Mouse (Mus musculus) heart, postnatal 0 days (tissue): ENCODE data around the gene Noc4l. TPM values are rescaled to one million over a fixed set of nuclear protein-coding genes. Genes with fewer than 3 reads are reported as not detected.

Experiments used
- ATAC-seq: fragments of 200-750 bp; cut with Nextera tagmentation; 2 replicates; pipeline ENCODE4 v1.8.0; 2017; ENCODE audit warnings: low read depth, moderate number of reproducible peaks, moderate library complexity; ENCODE audit not compliant: insufficient read depth
- DNase-seq: peaks from one replicate; pipeline ENCODE4 v3.0.0-alpha.2; 2016; ENCODE audit warnings: low spot score
- H3K27ac ChIP-seq: fragments of 300-500 bp; sonication (generic); 2 replicates; pipeline ENCODE4 v1.5.1; 2014; ENCODE audit warnings: low read depth, mild to moderate bottlenecking
- H3K27me3 ChIP-seq: fragments of 300-500 bp; sonication (generic); 2 replicates; pipeline ENCODE4 v1.6.1; 2014; ENCODE audit warnings: low read length, mixed read lengths; ENCODE audit not compliant: control insufficient read depth, insufficient read depth
- H3K36me3 ChIP-seq: fragments of 300-500 bp; sonication (generic); replicated peaks from 2 replicates; pipeline ENCODE4 v1.6.1; 2014; ENCODE audit warnings: low read length, mixed read lengths; ENCODE audit not compliant: control insufficient read depth, insufficient read depth
- H3K4me1 ChIP-seq: fragments of 300-500 bp; sonication (generic); 2 replicates; pipeline ENCODE4 v1.6.1; 2014; ENCODE audit warnings: antibody characterized with exemption; ENCODE audit not compliant: control insufficient read depth, insufficient read depth
- H3K4me2 ChIP-seq: fragments of 300-500 bp; sonication (generic); 2 replicates; pipeline ENCODE4 v1.6.1; 2014; ENCODE audit warnings: low read depth, mild to moderate bottlenecking, low read length, moderate library complexity
- H3K4me3 ChIP-seq: fragments of 300-500 bp; sonication (generic); 2 replicates; pipeline ENCODE4 v1.5.1; 2014; ENCODE audit warnings: low read depth, low read length
- H3K9ac ChIP-seq: fragments of 300-500 bp; sonication (generic); replicated peaks from 2 replicates; pipeline ENCODE4 v1.6.1; 2014; ENCODE audit warnings: low read depth, low read length, mixed read lengths
- H3K9me3 ChIP-seq: fragments of 300-500 bp; sonication (generic); replicated peaks from 2 replicates; pipeline ENCODE4 v1.6.1; 2016; ENCODE audit warnings: low read length; ENCODE audit not compliant: control insufficient read depth
- CTCF ChIP-seq: IDR thresholded peaks from 2 replicates; pipeline ENCODE4 v1.5.1; 2016; ENCODE audit warnings: antibody characterized with exemption, control low read depth, low read depth
- EP300 ChIP-seq: IDR thresholded peaks from 2 replicates; pipeline ENCODE4 v1.6.1; 2016; ENCODE audit warnings: antibody characterized with exemption, low read depth
- WGBS: fragments of 180-500 bp; shearing (Covaris S2); extraction: QIAGEN DNeasy Blood & Tissue Kit; methylation state at CpG from one replicate; pipeline ENCODE4 v1.1.7; 2014; 5-methylcytosine and 5-hydroxymethylcytosine counted together
- polyA plus RNA-seq: library from polyadenylated mRNA; unstranded; fragments of >200 nt; fragmentation: Nextera tagmentation; extraction: Ambion mirVana; gene quantifications from 2 replicates; pipeline ENCODE4 v1.2.1, GENCODE M21; 2015
- total RNA-seq: library from RNA; depleted of rRNA; stranded (reverse); fragments of >200 nt; gene quantifications from 2 replicates; pipeline ENCODE4 v1.2.3, GENCODE M21; 2014; ENCODE audit warnings: low replicate concordance; rRNA removed

The Noc4l gene
- total RNA-seq, result 7.6 and 27.2 TPM in 2 replicates
- 16.7 and 19.0 TPM in 2 replicates for polyA plus RNA-seq

DNA sequence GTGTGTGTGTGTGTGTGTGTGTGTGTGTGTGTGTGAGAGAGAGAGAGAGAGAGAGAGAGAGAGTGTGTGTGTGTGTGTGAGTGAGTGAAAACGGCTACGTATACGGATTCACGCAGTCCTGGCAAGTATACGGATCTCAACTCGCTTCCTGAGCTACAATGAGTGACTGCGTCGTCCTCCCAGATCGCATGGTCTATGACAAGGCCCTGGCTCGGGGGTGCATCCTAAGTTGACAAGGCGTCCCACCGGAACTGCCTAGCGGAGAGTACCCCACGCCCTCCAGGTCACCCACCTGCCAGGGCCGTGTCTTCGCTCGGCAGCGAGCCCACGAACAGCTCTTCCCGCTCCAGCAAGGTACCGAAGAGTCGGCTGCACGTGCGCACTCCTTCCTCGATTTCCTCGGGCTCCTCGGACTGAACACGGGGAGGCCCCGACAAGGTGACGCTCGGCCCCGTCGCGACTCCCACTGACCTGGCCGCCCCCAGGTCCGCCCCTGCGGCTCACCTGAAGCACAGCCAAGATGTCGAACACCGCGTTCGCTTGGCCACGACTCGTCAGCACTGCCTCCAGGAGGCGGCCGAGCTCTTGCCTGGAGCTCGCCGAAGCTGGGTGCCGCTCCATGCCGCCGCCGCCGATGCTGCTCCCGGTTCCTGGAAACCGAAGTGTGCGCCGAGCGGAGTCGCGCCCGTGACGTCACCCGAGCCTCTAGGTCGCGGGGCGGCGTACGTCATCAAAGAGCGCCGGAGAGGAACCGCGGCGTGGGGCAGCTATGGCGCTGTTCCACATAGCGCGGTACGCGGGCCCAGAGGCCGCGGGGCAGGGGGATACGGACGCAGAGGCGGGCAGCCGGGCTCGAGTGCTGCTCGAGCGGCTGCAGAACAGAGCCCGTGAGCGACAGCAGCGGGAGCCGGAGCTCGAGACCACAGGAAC is at the start of gene Noc4l, which contains the start of gene Ddx51:
Noc4l (minus strand) TSS at position 699 of the 930 bp plus-strand sequence.
Ddx51 (plus strand) TSS at position 733 of the 930 bp plus-strand sequence.
- H3K27ac ChIP-seq, result peak within 1 kb of the TSS; percentile 56; the same call in 1 of the 2 replicates
- peaks cover 59% of the 10 kb centered on the region for H3K36me3 ChIP-seq
- H3K9me3 ChIP-seq, result no peaks in the 10 kb centered on the region
- H3K4me2 ChIP-seq, result peak within 1 kb of the TSS; percentile 98
- H3K4me1 ChIP-seq, result peaks cover 11% of the 10 kb centered on the region
- peak within 1 kb of the TSS; percentile 99 for H3K4me3 ChIP-seq
- ATAC-seq (peak; percentile 88), DNase-seq (peak; percentile 87)
- no peak for TF ChIP-seq EP300
- no peak for TF ChIP-seq CTCF
- H3K9ac ChIP-seq, result peak within 1 kb of the TSS; percentile 84
- no peaks in the 10 kb centered on the region for H3K27me3 ChIP-seq
- 1% methylated on average over 91 of the region's 91 CpGs for WGBS

DNA sequence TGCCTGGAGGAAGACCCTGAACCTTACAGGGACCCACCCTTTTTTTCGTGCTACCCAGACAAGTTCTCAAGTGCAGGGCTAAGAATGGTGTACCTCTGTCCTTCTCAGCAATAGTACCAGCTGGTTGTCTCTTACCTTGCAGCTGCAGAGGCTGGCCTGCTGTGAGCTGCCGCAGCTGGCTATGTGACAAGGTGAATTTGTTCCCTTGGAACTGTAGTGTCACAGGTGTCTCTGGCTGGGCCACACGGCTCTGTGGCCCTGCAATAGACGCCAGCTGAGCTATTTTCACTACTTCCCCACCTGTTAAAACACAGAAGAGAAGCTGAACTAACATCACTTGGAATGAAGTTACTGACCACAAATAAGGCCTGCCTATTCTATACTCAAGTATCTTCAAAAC is 45.4 kb upstream of the Noc4l start:
- ATAC-seq (no peak), DNase-seq (no peak)
- no peaks in the 10 kb centered on the region for H3K4me1 ChIP-seq
- 82% methylated on average over 4 of the region's 4 CpGs for WGBS
- no peak overlapping the region for H3K27ac ChIP-seq
- H3K9me3 ChIP-seq, result no peaks in the 10 kb centered on the region
- H3K9ac ChIP-seq, result no peak overlapping the region
- H3K4me3 ChIP-seq, result no peak overlapping the region
- peaks cover 94% of the 10 kb centered on the region for H3K36me3 ChIP-seq
- no peak overlapping the region for H3K4me2 ChIP-seq
- no peaks in the 10 kb centered on the region for H3K27me3 ChIP-seq
- TF ChIP-seq EP300 (no peak), CTCF (no peak)

DNA sequence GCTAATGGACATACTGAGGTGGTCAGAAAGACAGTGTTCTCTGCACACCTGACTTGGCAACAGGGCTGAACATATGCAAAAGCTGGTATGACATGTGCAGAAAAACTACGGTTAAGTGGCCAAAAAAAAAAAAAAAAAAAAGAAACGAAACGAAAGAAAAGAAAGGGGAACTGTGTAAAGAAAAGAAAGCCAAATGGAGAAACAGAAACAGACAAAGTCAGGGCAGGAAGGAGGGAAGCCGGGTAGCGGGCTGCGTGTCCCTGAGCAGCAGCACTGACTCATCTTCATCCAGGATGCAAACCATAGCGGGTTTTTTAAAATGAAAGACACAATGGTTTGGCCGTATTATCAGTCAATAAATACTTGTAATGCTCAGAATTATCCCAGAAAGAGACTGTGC is 28.8 kb upstream of the Noc4l start:
- ATAC-seq (no peak), DNase-seq (no peak)
- no peak overlapping the region for H3K27ac ChIP-seq
- peaks cover 96% of the 10 kb centered on the region for H3K36me3 ChIP-seq
- no peaks in the 10 kb centered on the region for H3K4me1 ChIP-seq
- no peak overlapping the region for H3K4me2 ChIP-seq
- 80% methylated on average over 8 of the region's 8 CpGs for WGBS
- no peak overlapping the region for H3K4me3 ChIP-seq
- TF ChIP-seq EP300 (no peak), CTCF (no peak)
- no peaks in the 10 kb centered on the region for H3K9me3 ChIP-seq
- H3K27me3 ChIP-seq, result no peaks in the 10 kb centered on the region
- H3K9ac ChIP-seq, result no peak overlapping the region

DNA sequence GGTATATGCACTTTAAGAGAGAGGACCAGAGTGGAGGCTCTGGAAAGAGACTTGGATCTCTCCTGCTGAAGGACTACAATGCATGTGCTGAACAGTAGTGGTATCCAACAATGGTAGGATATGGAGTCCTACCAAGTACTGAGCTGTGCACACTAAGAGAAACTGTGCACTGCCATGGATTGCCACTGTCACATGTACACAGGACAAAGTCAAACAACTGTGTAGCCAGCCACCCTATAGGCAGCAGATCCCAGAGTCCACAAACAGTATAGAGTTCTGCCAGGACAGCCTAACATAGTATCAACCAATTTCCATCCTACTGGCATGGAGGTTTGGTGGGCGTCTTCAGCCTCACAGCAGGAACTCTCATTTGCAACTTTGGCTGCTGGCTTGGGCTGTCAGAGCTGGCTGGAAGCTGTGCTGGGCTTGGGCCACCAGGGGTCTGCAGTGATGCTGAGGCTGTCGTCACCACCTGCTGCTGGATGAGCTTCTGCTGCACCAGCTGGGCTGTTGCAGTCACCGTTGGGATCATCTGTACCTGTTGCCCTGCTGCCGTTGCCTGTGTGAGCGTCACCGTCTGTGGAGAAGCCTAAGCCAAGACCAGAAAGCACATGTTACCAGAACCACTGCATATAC is 12.4 kb upstream of the Noc4l start:
- H3K9ac ChIP-seq, result no peak overlapping the region
- H3K9me3 ChIP-seq, result no peaks in the 10 kb centered on the region
- no peaks in the 10 kb centered on the region for H3K4me1 ChIP-seq
- H3K4me3 ChIP-seq, result no peak overlapping the region
- ATAC-seq (no peak), DNase-seq (no peak)
- TF ChIP-seq EP300, result no peak
- TF ChIP-seq CTCF, result no peak
- WGBS, result 63% methylated on average over 6 of the region's 6 CpGs
- H3K27ac ChIP-seq, result no peak overlapping the region
- H3K36me3 ChIP-seq, result peaks cover 86% of the 10 kb centered on the region
- H3K4me2 ChIP-seq, result no peak overlapping the region
- H3K27me3 ChIP-seq, result no peaks in the 10 kb centered on the region

DNA sequence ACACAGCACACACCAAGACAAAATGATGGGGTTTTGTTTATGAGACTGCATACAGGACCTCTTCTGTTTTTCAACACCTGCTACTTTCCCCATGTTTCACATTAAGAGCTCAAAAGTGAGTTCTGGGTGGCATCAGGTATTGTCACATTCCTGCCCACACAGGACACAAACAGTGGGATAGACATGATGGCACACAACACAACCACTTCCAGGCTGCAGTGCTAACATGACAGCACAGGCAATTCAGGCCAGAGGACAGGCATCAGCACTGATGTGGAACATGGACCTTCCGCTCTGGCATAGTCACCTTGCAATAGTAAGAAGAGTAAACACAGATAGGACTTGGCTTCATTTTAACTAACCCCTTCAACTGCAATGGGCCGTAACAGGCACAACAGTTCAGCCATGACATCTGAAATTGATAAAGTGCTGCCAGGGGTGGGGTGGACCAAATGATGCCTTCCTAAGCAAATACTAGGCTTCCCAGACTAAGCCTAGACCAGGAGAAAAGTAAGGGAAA is 11.6 kb upstream of the Noc4l start:
- Histone ChIP-seq H3K4me2 (no peak overlapping the region), H3K27ac (no peak overlapping the region), H3K36me3 (peaks cover 86% of the 10 kb centered on the region), H3K9ac (no peak overlapping the region), H3K27me3 (no peaks in the 10 kb centered on the region), H3K4me3 (no peak overlapping the region), H3K4me1 (no peaks in the 10 kb centered on the region), H3K9me3 (no peaks in the 10 kb centered on the region)
- DNase-seq (no peak), ATAC-seq (no peak)
- TF ChIP-seq CTCF, result no peak
- TF ChIP-seq EP300, result no peak
- 90% methylated on average over 2 of the region's 2 CpGs for WGBS
